Mouse (Mus musculus) CD4-positive naive resting alpha-beta T cell, adult 76 days (primary cell): ENCODE results near the gene Gpr84. TPM values are rescaled to one million over a fixed set of nuclear protein-coding genes. Genes with fewer than 3 reads are reported as not detected.

Experiments
- total RNA-seq: library from RNA; stranded (reverse); gene quantifications from one replicate; pipeline ENCODE4 v1.2.4, GENCODE M21; 2023

The Gpr84 gene
- total RNA-seq = not detected

DNA sequence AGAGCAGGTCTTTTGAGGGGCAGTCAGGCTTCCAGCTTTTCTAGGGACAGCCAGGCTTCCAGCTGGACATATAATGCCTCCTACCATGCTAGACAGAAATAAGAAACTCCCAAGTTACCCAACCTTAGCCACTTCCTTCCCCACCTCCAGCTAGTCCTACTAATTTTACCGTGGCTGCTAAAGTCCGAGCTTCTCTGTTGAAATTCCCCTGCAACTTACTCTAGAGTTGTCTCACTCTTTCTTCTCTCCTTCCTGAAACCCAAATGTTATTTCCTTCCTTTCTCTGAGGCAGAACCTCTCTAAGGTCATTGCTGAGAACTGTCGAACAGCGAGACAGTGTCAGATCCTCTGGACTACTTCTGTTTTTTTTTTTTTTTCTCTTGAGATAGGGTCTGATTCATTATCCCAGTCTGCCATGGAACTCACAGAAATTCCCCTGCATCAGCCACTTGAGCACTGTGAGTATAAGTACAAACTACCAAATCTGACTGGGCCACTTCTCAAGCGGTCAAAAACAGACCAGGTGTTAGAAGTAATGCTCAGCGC is at the start of gene Gpr84:
Gene Gpr84, minus strand, starts transcription at position 248 of the 546 bp plus-strand sequence.

DNA sequence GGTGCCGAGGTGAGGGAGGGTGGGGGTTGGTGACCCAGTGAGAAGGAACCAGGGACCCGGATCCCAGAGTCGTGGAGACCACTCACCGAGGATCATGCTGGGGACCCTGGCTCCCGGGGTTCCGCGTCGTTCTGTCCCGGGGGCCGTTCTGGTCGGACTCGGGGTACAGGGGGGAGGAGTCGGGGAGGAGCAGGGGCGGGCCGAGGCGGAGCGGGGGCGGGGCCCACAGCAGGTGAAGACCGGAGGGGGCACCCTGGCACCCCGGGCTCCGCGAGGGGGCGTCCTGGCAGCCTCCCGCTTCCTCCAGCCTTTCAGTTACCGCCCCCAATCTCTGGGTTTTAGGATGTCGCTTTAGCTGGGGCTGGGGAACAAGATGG is 29.5 kb upstream of the Gpr84 start, which contains the start of gene Zfp385a:
Gene Zfp385a, minus strand, starts transcription at position 133 of the 377 bp plus-strand sequence.

GRCm38 (mm10) chr15:103272419-103273279 is 37.8 kb downstream of the Gpr84 start, which contains the start of gene Copz1:
Copz1 (plus strand) TSS chr15:103272714.

Other genes with a start within 250 kb of the Gpr84 start
- gene Smug1, start 143.5 kb downstream of the Gpr84 start, total RNA-seq = 6.0 TPM
- 24.0 TPM for gene Cbx5, start 70.8 kb downstream of the Gpr84 start, total RNA-seq
- gene Hnrnpa1, start 70.2 kb downstream of the Gpr84 start, total RNA-seq = 659 TPM
- gene Nfe2, start 52.2 kb downstream of the Gpr84 start, total RNA-seq = 1.4 TPM
- gene Copz1, start 37.9 kb downstream of the Gpr84 start, total RNA-seq = 73.4 TPM
- 2.4 TPM for gene Zfp385a, start 29.5 kb upstream of the Gpr84 start, total RNA-seq
- gene Itga5, start 56.2 kb upstream of the Gpr84 start, total RNA-seq = 2.1 TPM
- not detected for gene Gtsf1, start 119.9 kb upstream of the Gpr84 start, total RNA-seq
- gene Gtsf2, start 137.9 kb upstream of the Gpr84 start, total RNA-seq = not detected
- gene Nckap1l, start 143.2 kb upstream of the Gpr84 start, total RNA-seq = 147 TPM
- gene Pde1b, start 192.4 kb upstream of the Gpr84 start, total RNA-seq = 39.7 TPM
- not detected for gene Ppp1r1a, start 227.4 kb upstream of the Gpr84 start, total RNA-seq